Mouse (Mus musculus): Measurements from ENCODE around the gene Gprin1. TPM values are rescaled to one million over a fixed set of nuclear protein-coding genes. Genes with fewer than 3 reads are reported as not detected.

The Gprin1 gene
- total and polyA plus RNA-seq, 2 experiments from 2014 or later, result 39.0 to 213 TPM

DNA sequence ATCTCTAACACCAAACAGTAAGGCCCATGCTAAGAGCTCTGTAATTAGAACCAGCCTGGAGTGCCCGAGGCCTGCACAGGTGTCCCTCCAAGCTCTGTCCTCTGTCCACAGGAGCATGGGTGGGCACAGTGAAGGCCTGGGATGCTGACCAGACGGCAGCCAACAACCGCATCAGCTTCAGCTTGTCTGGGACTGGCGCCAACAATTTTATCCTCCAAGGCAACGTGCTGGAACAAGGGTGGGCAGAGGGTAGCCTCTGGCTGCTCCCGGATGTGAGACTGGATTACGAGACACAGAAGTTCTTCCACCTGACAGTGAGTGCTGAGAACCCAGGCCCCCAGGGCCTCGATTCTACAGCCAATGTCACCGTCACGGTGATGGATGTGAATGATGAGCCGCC, 23.5 kb downstream of the Gprin1 start:
- ATAC-seq (no peak), DNase-seq (no peak)
- Histone ChIP-seq H3K27me3 (ENCODE audit: insufficient read depth, low read length) (no peaks in the 10 kb centered on the region), H3K4me3 (ENCODE audit: low read depth, low read length) (no peak overlapping the region), H3K36me3 (ENCODE audit: insufficient read depth) (no peaks in the 10 kb centered on the region), H3K9ac (no peak overlapping the region), H3K4me2 (ENCODE audit: low read depth) (no peak overlapping the region), H3K9me3 (ENCODE audit: low read length) (no peaks in the 10 kb centered on the region), H3K4me1 (ENCODE audit: insufficient read depth) (no peaks in the 10 kb centered on the region), H3K27ac (ENCODE audit: low read depth, low read length) (no peak overlapping the region)
- TF ChIP-seq CTCF (IDR thresholded peaks at IDR 0.05; ENCODE audit: low read depth), result no peak
- 62% methylated on average over 11 of the region's 11 CpGs for WGBS

GRCm38 (mm10) chr13:54723143-54723542, 26.5 kb downstream of the Gprin1 start:
- H3K36me3 ChIP-seq (ENCODE audit: insufficient read depth), result no peaks in the 10 kb centered on the region
- H3K4me1 ChIP-seq (ENCODE audit: insufficient read depth), result no peaks in the 10 kb centered on the region
- H3K27ac ChIP-seq (ENCODE audit: low read depth, low read length), result no peak overlapping the region
- H3K4me2 ChIP-seq (ENCODE audit: low read depth), result no peak overlapping the region
- 90% methylated on average over 3 of the region's 3 CpGs for WGBS
- no peaks in the 10 kb centered on the region for H3K27me3 ChIP-seq (ENCODE audit: insufficient read depth, low read length)
- H3K4me3 ChIP-seq (ENCODE audit: low read depth, low read length), result no peak overlapping the region
- peak; percentile 26 for TF ChIP-seq CTCF (IDR thresholded peaks at IDR 0.05; ENCODE audit: low read depth)
- H3K9ac ChIP-seq, result no peak overlapping the region
- ATAC-seq (no peak), DNase-seq (no peak)
- no peaks in the 10 kb centered on the region for H3K9me3 ChIP-seq (ENCODE audit: low read length)

- DNase-seq (peak; percentile 70), ATAC-seq (peak; percentile 64)
- no peaks in the 10 kb centered on the region for H3K27me3 ChIP-seq (ENCODE audit: insufficient read depth, low read length)
- no peaks in the 10 kb centered on the region for H3K36me3 ChIP-seq (ENCODE audit: insufficient read depth)
- 6% methylated on average over 5 of the region's 5 CpGs for WGBS
- no peak overlapping the region for H3K4me3 ChIP-seq (ENCODE audit: low read depth, low read length)
- H3K4me1 ChIP-seq (ENCODE audit: insufficient read depth), result no peaks in the 10 kb centered on the region
- H3K9ac ChIP-seq, result no peak overlapping the region
- no peak overlapping the region for H3K4me2 ChIP-seq (ENCODE audit: low read depth)
- TF ChIP-seq CTCF (IDR thresholded peaks at IDR 0.05; ENCODE audit: low read depth), result peak; percentile 76
- no peaks in the 10 kb centered on the region for H3K9me3 ChIP-seq (ENCODE audit: low read length)
- no peak overlapping the region for H3K27ac ChIP-seq (ENCODE audit: low read depth, low read length)
Observed at GRCm38 (mm10) chr13:54716916-54717315, 32.8 kb downstream of the Gprin1 start.

DNA sequence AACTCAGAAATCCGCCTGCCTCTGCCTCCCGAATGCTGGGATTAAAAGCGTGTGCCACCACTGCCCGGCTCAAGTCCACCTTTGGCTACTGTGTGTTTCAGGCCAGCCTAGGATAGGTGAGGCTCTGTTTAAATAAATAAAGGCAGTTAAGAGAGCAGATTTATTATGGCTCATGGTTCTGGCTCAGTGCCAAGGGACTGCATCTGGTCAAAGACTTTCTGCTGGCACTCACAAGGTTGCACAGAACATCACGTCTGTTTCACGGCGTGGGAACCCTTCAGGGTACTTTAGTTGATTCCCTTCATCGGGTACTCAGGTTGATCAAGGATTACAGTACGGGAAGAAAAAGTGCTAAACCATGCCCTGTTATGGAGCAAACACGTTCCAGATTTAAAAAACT, 34.7 kb downstream of the Gprin1 start:
- Histone ChIP-seq H3K27me3 (ENCODE audit: insufficient read depth, low read length) (no peaks in the 10 kb centered on the region), H3K4me3 (ENCODE audit: low read depth, low read length) (no peak overlapping the region), H3K9me3 (ENCODE audit: low read length) (no peaks in the 10 kb centered on the region), H3K9ac (no peak overlapping the region), H3K27ac (ENCODE audit: low read depth, low read length) (no peak overlapping the region), H3K4me1 (ENCODE audit: insufficient read depth) (no peaks in the 10 kb centered on the region), H3K36me3 (ENCODE audit: insufficient read depth) (no peaks in the 10 kb centered on the region), H3K4me2 (ENCODE audit: low read depth) (no peak overlapping the region)
- no peak for DNase-seq
- no peak for ATAC-seq
- 68% methylated on average over 10 of the region's 10 CpGs for WGBS
- TF ChIP-seq CTCF (IDR thresholded peaks at IDR 0.05; ENCODE audit: low read depth), result no peak

- Histone ChIP-seq H3K36me3 (ENCODE audit: insufficient read depth) (no peaks in the 10 kb centered on the region), H3K4me2 (ENCODE audit: low read depth) (no peak overlapping the region), H3K9ac (no peak overlapping the region), H3K27me3 (ENCODE audit: insufficient read depth, low read length) (no peaks in the 10 kb centered on the region), H3K4me1 (ENCODE audit: insufficient read depth) (no peaks in the 10 kb centered on the region), H3K27ac (ENCODE audit: low read depth, low read length) (no peak overlapping the region), H3K9me3 (ENCODE audit: low read length) (no peaks in the 10 kb centered on the region), H3K4me3 (ENCODE audit: low read depth, low read length) (no peak overlapping the region)
- peak; percentile 41; the same call in 1 of the 2 replicates for TF ChIP-seq CTCF (IDR thresholded peaks at IDR 0.05; ENCODE audit: low read depth)
- DNase-seq (no peak), ATAC-seq (no peak)
- 52% methylated on average over 4 of the region's 4 CpGs for WGBS
Observed at GRCm38 (mm10) chr13:54714393-54714792, 35.3 kb downstream of the Gprin1 start.

- no peak for ATAC-seq
- WGBS, result 76% methylated on average over 3 of the region's 3 CpGs
- no peak for TF ChIP-seq CTCF (IDR thresholded peaks at IDR 0.05; ENCODE audit: low read depth)
Observed at GRCm38 (mm10) chr13:54710866-54711265, 38.8 kb downstream of the Gprin1 start.

GRCm38 (mm10) chr13:54704890-54705289, 44.8 kb downstream of the Gprin1 start:
- H3K4me2 ChIP-seq (ENCODE audit: low read depth), result no peak overlapping the region
- no peaks in the 10 kb centered on the region for H3K27me3 ChIP-seq (ENCODE audit: insufficient read depth, low read length)
- DNase-seq (no peak), ATAC-seq (no peak)
- H3K27ac ChIP-seq (ENCODE audit: low read depth, low read length), result no peak overlapping the region
- H3K9me3 ChIP-seq (ENCODE audit: low read length), result no peaks in the 10 kb centered on the region
- H3K36me3 ChIP-seq (ENCODE audit: insufficient read depth), result no peaks in the 10 kb centered on the region
- TF ChIP-seq CTCF (IDR thresholded peaks at IDR 0.05; ENCODE audit: low read depth), result no peak
- WGBS, result 52% methylated on average over 6 of the region's 6 CpGs
- H3K4me1 ChIP-seq (ENCODE audit: insufficient read depth), result no peaks in the 10 kb centered on the region
- H3K4me3 ChIP-seq (ENCODE audit: low read depth, low read length), result no peak overlapping the region
- H3K9ac ChIP-seq, result no peak overlapping the region

More at GRCm38 (mm10) chr13:54710866-54711265, 38.8 kb downstream of the Gprin1 start:
- no peaks in the 10 kb centered on the region for H3K36me3 ChIP-seq (ENCODE audit: insufficient read depth)
- no peak overlapping the region for H3K27ac ChIP-seq (ENCODE audit: low read depth, low read length)
- H3K9me3 ChIP-seq (ENCODE audit: low read length), result no peaks in the 10 kb centered on the region
- no peak for DNase-seq
- no peak overlapping the region for H3K4me2 ChIP-seq (ENCODE audit: low read depth)
- H3K4me3 ChIP-seq (ENCODE audit: low read depth, low read length), result no peak overlapping the region
- H3K27me3 ChIP-seq (ENCODE audit: insufficient read depth, low read length), result no peaks in the 10 kb centered on the region
- no peak overlapping the region for H3K9ac ChIP-seq
- H3K4me1 ChIP-seq (ENCODE audit: insufficient read depth), result no peaks in the 10 kb centered on the region

GRCm38 (mm10) chr13:54702507-54702906, 47.2 kb downstream of the Gprin1 start:
- Histone ChIP-seq H3K27ac (ENCODE audit: low read depth, low read length) (no peak overlapping the region), H3K36me3 (ENCODE audit: insufficient read depth) (no peaks in the 10 kb centered on the region), H3K9ac (no peak overlapping the region), H3K4me2 (ENCODE audit: low read depth) (no peak overlapping the region), H3K27me3 (ENCODE audit: insufficient read depth, low read length) (no peaks in the 10 kb centered on the region), H3K4me1 (ENCODE audit: insufficient read depth) (no peaks in the 10 kb centered on the region), H3K4me3 (ENCODE audit: low read depth, low read length) (no peak overlapping the region), H3K9me3 (ENCODE audit: low read length) (no peaks in the 10 kb centered on the region)
- WGBS, result 68% methylated on average over 7 of the region's 7 CpGs
- no peak for TF ChIP-seq CTCF (IDR thresholded peaks at IDR 0.05; ENCODE audit: low read depth)
- DNase-seq (no peak), ATAC-seq (no peak)
